Mouse (Mus musculus): ENCODE measurements at regions not wholly inside any gene's neighbourhood (a gene's known extent, or its start where the extent isn't known, plus 50 kb on each side); places are given as distances from the start of the nearest gene placed in this dataset.
A peak's percentile ranks its signal among the peaks of the same experiment; 100 is the strongest.

DNA sequence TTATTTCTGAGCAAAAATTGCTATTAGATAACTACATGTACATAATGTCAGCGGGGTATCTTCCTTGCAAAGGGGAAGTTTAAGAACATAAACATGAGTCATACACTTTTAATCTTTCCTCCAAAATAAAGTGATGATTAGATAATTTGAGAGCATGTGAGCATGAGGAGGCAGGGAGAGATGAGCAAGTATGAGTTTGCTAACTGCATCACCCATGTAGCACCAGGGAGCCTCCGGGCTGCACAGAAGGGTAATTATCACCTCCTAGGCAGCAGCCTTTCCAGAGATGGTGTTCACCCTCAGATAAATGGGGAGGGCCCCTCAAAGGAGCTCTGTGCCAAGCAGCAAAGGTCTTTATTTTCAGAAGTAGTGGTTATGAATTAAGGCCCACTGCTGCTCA lies 568.1 kb upstream of the G6pd2 start:
- DNase-seq (ENCODE audit: low read depth, low spot score) = no peak

DNA sequence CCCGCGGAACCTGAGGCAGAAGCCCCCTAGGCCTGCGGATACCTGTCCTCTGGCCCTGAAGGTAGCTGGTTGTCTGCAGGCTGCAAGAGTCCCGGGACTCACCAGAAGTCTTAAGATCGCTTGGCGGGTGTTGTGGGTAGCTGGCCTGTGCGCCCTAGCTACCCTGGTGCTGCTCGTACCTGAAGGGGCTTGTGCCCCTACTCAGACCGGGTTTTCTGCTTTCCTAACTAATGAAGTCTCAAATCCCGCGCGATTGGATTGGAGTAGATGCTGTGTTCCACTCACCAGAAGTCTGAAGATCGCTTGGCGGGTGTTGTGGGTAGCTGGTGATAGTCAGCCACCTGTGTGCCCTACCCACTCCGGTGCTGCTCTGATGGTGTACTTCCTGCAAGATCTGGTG lies 520.1 kb upstream of the G6pd2 start:
- peak; percentile 71 for DNase-seq (ENCODE audit: low read depth, low spot score)

DNA sequence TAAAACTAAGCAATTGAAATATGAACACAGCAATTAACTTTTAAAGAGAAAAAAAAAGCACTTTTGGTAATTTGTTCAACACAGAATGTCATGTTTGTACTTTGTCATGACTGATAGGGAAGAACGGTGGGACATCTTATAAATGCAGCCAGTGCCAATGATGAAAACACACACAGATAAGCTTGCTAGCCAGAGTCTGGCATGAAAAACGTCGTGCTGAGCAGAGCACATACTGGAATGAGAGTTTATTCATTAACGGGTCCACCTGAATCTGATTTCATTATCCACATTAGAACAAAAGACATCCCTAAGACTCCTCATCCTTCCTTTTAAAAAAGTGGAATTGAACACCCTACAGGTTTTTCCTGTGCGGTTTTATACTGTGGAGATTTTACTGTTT lies 493.7 kb upstream of the G6pd2 start:
- no peak for DNase-seq (ENCODE audit: low read depth, low spot score)

DNA sequence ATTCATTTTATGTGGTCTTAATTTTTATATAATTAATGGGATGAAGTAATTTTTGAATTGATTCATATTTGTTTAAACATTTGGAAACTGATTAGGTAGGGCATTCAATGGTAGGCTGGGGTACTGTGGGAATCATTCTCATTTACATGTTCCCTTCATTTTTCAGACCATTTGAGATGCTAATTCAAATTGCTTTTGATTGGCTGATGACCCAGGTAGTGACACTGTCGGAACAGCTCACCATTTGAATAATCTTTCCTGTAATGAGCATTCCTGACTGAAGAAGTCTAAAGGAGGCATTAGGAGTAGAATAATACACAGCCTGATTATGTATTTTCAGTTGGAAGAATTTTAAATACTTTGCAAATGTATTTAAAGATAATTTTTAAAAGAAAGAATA lies 457.2 kb upstream of the G6pd2 start:
- no peak for DNase-seq (ENCODE audit: low read depth, low spot score)

DNA sequence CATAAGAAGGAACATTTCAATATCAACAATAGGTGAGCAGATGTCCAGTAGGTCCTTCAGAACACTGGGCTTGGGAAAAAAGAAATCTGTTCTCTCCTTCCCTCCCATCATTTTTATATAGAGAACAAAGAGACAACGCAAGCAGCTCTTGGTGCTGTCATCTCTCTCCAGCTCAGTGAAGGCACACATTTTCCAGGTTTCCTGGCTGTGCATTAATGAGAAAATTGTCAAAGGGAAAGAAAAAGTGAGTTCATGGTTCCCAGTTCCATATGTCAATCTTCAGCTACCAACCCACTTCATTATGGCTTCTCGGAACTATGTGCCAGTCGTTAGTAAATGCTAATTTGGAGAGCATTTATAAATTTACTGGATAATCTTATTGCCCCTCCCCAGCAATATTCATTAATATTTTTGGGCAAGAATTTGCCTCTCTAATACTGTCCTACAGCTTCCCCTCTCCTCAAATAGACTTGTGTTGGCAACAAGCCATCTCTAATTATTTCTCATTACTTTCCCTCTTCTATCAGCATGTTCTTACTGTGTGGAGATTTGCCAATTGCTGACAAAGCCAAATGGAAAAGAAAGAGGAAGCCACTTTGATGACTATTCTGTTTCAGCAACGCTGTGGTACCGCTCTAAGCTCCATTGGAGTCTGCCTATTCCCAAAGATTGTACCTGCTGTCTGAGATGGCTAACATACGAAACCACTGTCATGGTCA lies 453.2 kb upstream of the G6pd2 start:
- no peak for DNase-seq (ENCODE audit: low read depth, low spot score)

DNA sequence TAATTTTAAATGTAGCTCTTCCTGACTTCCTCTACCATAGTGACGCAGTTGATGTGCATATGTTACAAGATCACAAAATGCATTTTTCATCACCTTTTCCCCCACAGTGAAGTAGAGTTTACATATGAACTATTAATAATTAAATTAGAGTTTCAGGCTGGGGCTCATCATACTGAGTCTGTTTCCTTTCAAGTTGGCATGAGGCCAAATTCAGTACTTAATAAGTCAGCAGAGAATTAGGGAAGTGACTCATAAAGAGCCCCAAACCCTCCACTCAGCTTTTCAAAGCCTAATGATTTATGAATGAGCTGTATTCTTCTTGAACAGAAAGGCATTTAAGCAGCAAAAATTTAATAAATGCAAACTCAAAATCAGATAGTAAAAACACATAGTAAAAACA lies 435.7 kb upstream of the G6pd2 start:
- DNase-seq (ENCODE audit: low read depth, low spot score) = no peak

DNA sequence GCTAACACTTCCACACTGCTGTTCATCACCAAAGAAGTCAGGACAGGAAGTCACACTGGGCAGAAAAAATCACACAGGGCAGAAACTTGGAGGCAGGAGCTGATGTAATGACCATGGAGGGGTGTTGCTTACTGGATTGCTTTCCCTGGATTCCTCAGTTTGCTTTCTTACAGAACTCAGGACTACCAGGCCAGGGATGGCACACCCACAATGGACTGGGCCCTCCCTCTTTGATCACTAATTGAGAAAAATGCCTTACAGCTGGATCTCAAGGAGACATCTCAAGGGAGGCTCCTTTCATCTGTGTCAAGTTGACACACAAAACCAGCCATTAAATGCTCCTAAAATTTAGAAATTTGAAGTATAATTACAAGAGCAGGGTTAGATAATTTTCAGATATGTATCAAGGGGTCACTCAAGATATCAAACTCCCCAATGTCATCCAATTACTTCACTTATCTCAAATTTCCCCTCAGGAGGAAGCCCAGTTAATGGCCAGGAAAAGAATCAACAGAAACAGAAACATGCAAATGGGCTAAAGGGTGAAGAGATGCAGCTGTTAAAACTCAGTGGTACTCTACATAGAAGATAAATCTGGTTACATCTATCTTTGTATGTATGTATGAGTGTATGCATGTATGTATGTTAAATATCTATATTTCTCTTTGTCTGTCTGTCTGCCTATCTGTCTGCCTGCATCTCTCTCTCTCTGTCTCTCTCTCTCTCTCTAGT lies 413.5 kb upstream of the G6pd2 start:
- DNase-seq (ENCODE audit: low read depth, low spot score) = no peak

Measured in ZHBTc4 (cell line).